Mouse (Mus musculus) heart, embryonic 15.5 days (tissue): ENCODE measurements around the gene Sh3pxd2a. TPM values are rescaled to one million over a fixed set of nuclear protein-coding genes. Genes with fewer than 3 reads are reported as not detected.

ENCODE experiments used
- ATAC-seq: fragments of 200-750 bp; cut with Nextera tagmentation; replicated peaks from 2 replicates; pipeline ENCODE4 v1.8.0; 2017; ENCODE audit warnings: low read depth, moderate TSS enrichment; ENCODE audit not compliant: insufficient number of reproducible peaks, insufficient read depth, low FRiP score
- H3K27ac ChIP-seq: fragments of 300-500 bp; sonication (generic); 2 replicates; pipeline ENCODE4 v1.5.1; 2015; ENCODE audit warnings: mild to moderate bottlenecking, inconsistent platforms
- H3K27me3 ChIP-seq: fragments of 300-500 bp; sonication (generic); 2 replicates; pipeline ENCODE4 v1.6.1; 2015; ENCODE audit warnings: inconsistent platforms
- H3K36me3 ChIP-seq: fragments of 300-500 bp; sonication (generic); 2 replicates; pipeline ENCODE4 v1.6.1; 2015; ENCODE audit warnings: mild to moderate bottlenecking, inconsistent platforms
- H3K4me1 ChIP-seq: fragments of 300-500 bp; sonication (generic); replicated peaks from 2 replicates; pipeline ENCODE4 v1.6.1; 2015; ENCODE audit warnings: inconsistent platforms
- H3K4me2 ChIP-seq: fragments of 300-500 bp; sonication (generic); 2 replicates; pipeline ENCODE4 v1.6.1; 2015; ENCODE audit warnings: inconsistent platforms, mild to moderate bottlenecking, moderate library complexity
- H3K4me3 ChIP-seq: fragments of 300-500 bp; sonication (generic); 2 replicates; pipeline ENCODE4 v1.5.1; 2015; ENCODE audit warnings: mild to moderate bottlenecking, inconsistent platforms
- H3K9ac ChIP-seq: fragments of 300-500 bp; sonication (generic); 2 replicates; pipeline ENCODE4 v1.6.1; 2015; ENCODE audit warnings: mild to moderate bottlenecking, inconsistent platforms
- H3K9me3 ChIP-seq: fragments of 300-500 bp; sonication (generic); replicated peaks from 2 replicates; pipeline ENCODE4 v1.6.1; 2016; ENCODE audit warnings: inconsistent platforms
- WGBS: fragments of 180-500 bp; shearing (Covaris S2); methylation state at CpG from one replicate; pipeline ENCODE4 v1.1.7; 2015; ENCODE audit warnings: mixed read lengths; 5-methylcytosine and 5-hydroxymethylcytosine counted together
- polyA plus RNA-seq: library from polyadenylated mRNA; unstranded; fragments of >200 nt; fragmentation: Nextera tagmentation; extraction: Ambion mirVana; gene quantifications from 2 replicates; pipeline ENCODE4 v1.2.1, GENCODE M21; 2015

Gene Sh3pxd2a
- polyA plus RNA-seq, 1 experiment from 2014 or later = 5.3 TPM

- ATAC-seq = no peak
- peaks cover 4% of the 10 kb centered on the region; the same call in 1 of the 2 replicates for H3K36me3 ChIP-seq
- peaks cover 24% of the 10 kb centered on the region for H3K4me1 ChIP-seq
- no peak overlapping the region for H3K4me3 ChIP-seq
- H3K27ac ChIP-seq = no peak overlapping the region
- H3K9ac ChIP-seq = no peak overlapping the region
- H3K9me3 ChIP-seq = no peaks in the 10 kb centered on the region
- WGBS = 85% methylated on average over 8 of the region's 8 CpGs
- H3K27me3 ChIP-seq = peaks cover 8% of the 10 kb centered on the region; the same call in 1 of the 2 replicates
- no peak overlapping the region for H3K4me2 ChIP-seq
Measured at GRCm38 (mm10) chr19:47349043-47349442, 115.2 kb downstream of the Sh3pxd2a start.

- no peak for ATAC-seq
- Histone ChIP-seq H3K4me1 (peaks cover 30% of the 10 kb centered on the region), H3K4me2 (no peak overlapping the region), H3K27me3 (peaks cover 12% of the 10 kb centered on the region; the same call in 1 of the 2 replicates), H3K9me3 (no peaks in the 10 kb centered on the region), H3K36me3 (no peaks in the 10 kb centered on the region), H3K9ac (no peak overlapping the region), H3K27ac (no peak overlapping the region), H3K4me3 (no peak overlapping the region)
- whole genome bisulfite sequencing = 81% methylated on average over 14 of the region's 14 CpGs
Measured at GRCm38 (mm10) chr19:47348395-47349016, 115.7 kb downstream of the Sh3pxd2a start.

- H3K9ac ChIP-seq = no peak overlapping the region
- H3K4me1 ChIP-seq = peaks cover 39% of the 10 kb centered on the region
- ATAC-seq = no peak
- H3K9me3 ChIP-seq = no peaks in the 10 kb centered on the region
- H3K36me3 ChIP-seq = no peaks in the 10 kb centered on the region
- no peak overlapping the region for H3K4me2 ChIP-seq
- H3K27ac ChIP-seq = no peak overlapping the region
- no peak overlapping the region for H3K4me3 ChIP-seq
- H3K27me3 ChIP-seq = peaks cover 16% of the 10 kb centered on the region; the same call in 1 of the 2 replicates
- 71% methylated on average over 7 of the region's 7 CpGs for WGBS
Measured at GRCm38 (mm10) chr19:47347021-47347643, 117.1 kb downstream of the Sh3pxd2a start.

- Histone ChIP-seq H3K4me1 (peaks cover 39% of the 10 kb centered on the region), H3K4me2 (no peak overlapping the region), H3K27me3 (peaks cover 16% of the 10 kb centered on the region; the same call in 1 of the 2 replicates), H3K27ac (no peak overlapping the region), H3K9me3 (no peaks in the 10 kb centered on the region), H3K36me3 (no peaks in the 10 kb centered on the region), H3K9ac (no peak overlapping the region), H3K4me3 (no peak overlapping the region)
- ATAC-seq = no peak
- WGBS = 35% methylated on average over 8 of the region's 8 CpGs
Measured at GRCm38 (mm10) chr19:47346606-47347005, 117.6 kb downstream of the Sh3pxd2a start.

- Histone ChIP-seq H3K27ac (no peak overlapping the region), H3K27me3 (peaks cover 16% of the 10 kb centered on the region; the same call in 1 of the 2 replicates), H3K4me2 (no peak overlapping the region), H3K36me3 (no peaks in the 10 kb centered on the region), H3K9ac (no peak overlapping the region), H3K9me3 (no peaks in the 10 kb centered on the region), H3K4me1 (peaks cover 39% of the 10 kb centered on the region), H3K4me3 (no peak overlapping the region)
- WGBS = 61% methylated on average over 6 of the region's 6 CpGs
- ATAC-seq = no peak
Measured at GRCm38 (mm10) chr19:47345851-47346568, 118.2 kb downstream of the Sh3pxd2a start.

GRCm38 (mm10) chr19:47343422-47343821 is 120.8 kb downstream of the Sh3pxd2a start:
- Histone ChIP-seq H3K4me2 (peak overlapping the region; percentile 78), H3K4me1 (peaks cover 46% of the 10 kb centered on the region), H3K27me3 (peaks cover 16% of the 10 kb centered on the region; the same call in 1 of the 2 replicates), H3K9ac (peak overlapping the region; percentile 45), H3K27ac (no peak overlapping the region), H3K9me3 (no peaks in the 10 kb centered on the region), H3K4me3 (peak overlapping the region; percentile 39), H3K36me3 (no peaks in the 10 kb centered on the region)
- ATAC-seq = no peak
- WGBS = 3% methylated on average over 39 of the region's 39 CpGs

GRCm38 (mm10) chr19:47339165-47339564 is 125.0 kb downstream of the Sh3pxd2a start:
- H3K9ac ChIP-seq = 0 out of 2 replicates have a peak overlapping the region, but pooled peaks have one; percentile 22
- WGBS = 2% methylated on average over 17 of the region's 17 CpGs
- peak overlapping the region; percentile 65 for H3K4me2 ChIP-seq
- peaks cover 9% of the 10 kb centered on the region; the same call in 1 of the 2 replicates for H3K27me3 ChIP-seq
- ATAC-seq = no peak
- H3K36me3 ChIP-seq = no peaks in the 10 kb centered on the region
- H3K4me3 ChIP-seq = peak overlapping the region; percentile 36
- H3K9me3 ChIP-seq = no peaks in the 10 kb centered on the region
- H3K27ac ChIP-seq = no peak overlapping the region
- H3K4me1 ChIP-seq = peaks cover 47% of the 10 kb centered on the region

- H3K9ac ChIP-seq = 0 out of 2 replicates have a peak overlapping the region, but pooled peaks have one; percentile 22
- peak; percentile 45; the same call in 1 of the 2 replicates for ATAC-seq
- H3K27ac ChIP-seq = no peak overlapping the region
Measured at GRCm38 (mm10) chr19:47338396-47339164, 125.6 kb downstream of the Sh3pxd2a start.

GRCm38 (mm10) chr19:47337743-47338142 is 126.5 kb downstream of the Sh3pxd2a start:
- peaks cover 44% of the 10 kb centered on the region for H3K4me1 ChIP-seq
- no peak overlapping the region for H3K27ac ChIP-seq
- no peaks in the 10 kb centered on the region for H3K27me3 ChIP-seq
- no peak overlapping the region for H3K4me3 ChIP-seq
- H3K36me3 ChIP-seq = no peaks in the 10 kb centered on the region
- peak; percentile 74; the same call in 1 of the 2 replicates for ATAC-seq
- H3K9me3 ChIP-seq = no peaks in the 10 kb centered on the region
- H3K9ac ChIP-seq = no peak overlapping the region
- H3K4me2 ChIP-seq = peak overlapping the region; percentile 65
- WGBS = 32% methylated on average over 12 of the region's 12 CpGs

More at GRCm38 (mm10) chr19:47338396-47339164, 125.6 kb downstream of the Sh3pxd2a start:
- Histone ChIP-seq H3K4me1 (peaks cover 43% of the 10 kb centered on the region), H3K4me2 (peak overlapping the region; percentile 65), H3K9me3 (no peaks in the 10 kb centered on the region), H3K27me3 (peaks cover 4% of the 10 kb centered on the region; the same call in 1 of the 2 replicates), H3K36me3 (no peaks in the 10 kb centered on the region), H3K4me3 (peak overlapping the region; percentile 36)
- 38% methylated on average over 24 of the region's 24 CpGs for WGBS

- 77% methylated on average over 7 of the region's 7 CpGs for WGBS
- no peak overlapping the region for H3K4me3 ChIP-seq
- H3K36me3 ChIP-seq = no peaks in the 10 kb centered on the region
- no peak for ATAC-seq
- peaks cover 42% of the 10 kb centered on the region for H3K4me1 ChIP-seq
- no peak overlapping the region for H3K4me2 ChIP-seq
- H3K27ac ChIP-seq = no peak overlapping the region
- no peaks in the 10 kb centered on the region for H3K9me3 ChIP-seq
- no peak overlapping the region for H3K9ac ChIP-seq
- H3K27me3 ChIP-seq = no peaks in the 10 kb centered on the region
Measured at GRCm38 (mm10) chr19:47337191-47337590, 127.0 kb downstream of the Sh3pxd2a start.
